Mouse (Mus musculus): ENCODE measurements around the gene Olfr770. TPM values are rescaled to one million over a fixed set of nuclear protein-coding genes. Genes with fewer than 3 reads are reported as not detected.
"Not testable (repeated sequence)": the region's sequence is repeated elsewhere in the genome, so short reads cannot be mapped to it uniquely, and the experiment has no call there.

The Olfr770 gene
- not detected for total RNA-seq (2021)
- long read RNA-seq, experiment 1: 0 reads
- long read RNA-seq, experiment 2: 0 reads

DNA sequence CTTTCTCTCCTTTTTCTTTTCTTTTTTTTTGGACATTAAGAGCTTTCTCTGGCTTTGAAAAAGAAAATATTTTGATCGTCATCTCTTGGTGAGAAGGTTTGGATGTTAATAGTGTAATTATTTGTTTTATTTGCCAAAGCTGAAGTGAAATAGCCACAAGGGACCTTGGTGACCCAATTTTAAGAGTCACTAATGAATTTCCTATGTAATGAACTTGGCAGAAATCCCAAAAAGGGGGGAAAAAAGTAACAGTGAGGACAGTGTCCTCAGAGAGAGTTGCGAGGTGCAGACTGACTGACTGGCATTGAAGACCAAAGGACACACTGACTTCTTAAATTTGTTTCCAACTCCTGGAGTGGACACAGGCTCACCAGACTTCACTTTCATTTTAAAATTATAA lies at the start of gene Olfr770:
Olfr770 (minus strand) TSS at position 101 of the 400 bp plus-strand sequence.
- no peak for DNase-seq

GRCm38 (mm10) chr10:129187319-129187718 lies 48.5 kb upstream of the Olfr770 start, which contains the start of gene Olfr773:
TSS of gene Olfr773 (minus strand) at chr10:129187419.
- DNase-seq: not testable (repeated sequence)

DNA sequence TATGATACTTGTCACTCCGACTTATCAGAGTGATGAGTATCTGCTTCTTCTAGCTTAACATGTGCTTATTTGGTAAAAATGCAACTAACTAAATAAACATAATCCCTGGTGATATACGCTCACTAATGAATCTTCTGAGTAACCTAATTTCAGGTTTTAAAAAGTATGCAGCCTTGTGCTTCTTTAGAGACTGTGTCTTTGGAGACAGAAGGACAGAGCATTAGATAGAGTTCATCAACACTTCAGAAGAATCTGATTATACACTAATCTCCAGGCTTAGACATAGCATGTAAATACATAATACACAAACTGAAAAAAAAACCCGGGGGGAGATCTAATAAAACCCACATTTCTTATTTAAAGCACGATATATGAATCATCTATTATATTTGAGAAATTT lies 39.0 kb upstream of the Olfr770 start, which contains the start of gene Olfr772:
Olfr772 (minus strand) TSS at position 101 of the 400 bp plus-strand sequence.
- not testable (repeated sequence) for DNase-seq

GRCm38 (mm10) chr10:129164651-129165050 lies 25.9 kb upstream of the Olfr770 start, which contains the start of gene Olfr771:
TSS of gene Olfr771 (minus strand) at chr10:129164751.
- no peak for DNase-seq

DNA sequence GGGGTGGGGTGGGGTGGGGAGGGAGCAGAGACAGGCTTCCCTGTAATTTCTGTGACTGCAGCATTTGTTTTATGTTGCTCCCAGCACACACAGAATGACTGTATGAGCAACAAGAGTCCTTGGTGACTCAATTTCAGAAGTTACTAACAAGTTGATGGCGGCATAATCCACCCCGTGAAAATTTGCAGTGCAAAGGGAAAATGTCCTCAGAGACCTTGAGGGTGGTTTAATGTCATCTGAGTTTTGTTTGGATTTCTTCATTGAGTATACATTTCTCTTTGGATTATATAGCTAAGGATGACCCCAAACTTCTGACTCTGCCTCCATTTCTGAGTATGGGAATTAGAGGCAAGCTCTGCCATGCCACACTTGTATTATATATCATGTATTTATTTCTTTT lies 21.0 kb downstream of the Olfr770 start, which contains the start of gene Olfr769:
Olfr769 (minus strand) TSS at position 101 of the 400 bp plus-strand sequence.
- no peak for DNase-seq

DNA sequence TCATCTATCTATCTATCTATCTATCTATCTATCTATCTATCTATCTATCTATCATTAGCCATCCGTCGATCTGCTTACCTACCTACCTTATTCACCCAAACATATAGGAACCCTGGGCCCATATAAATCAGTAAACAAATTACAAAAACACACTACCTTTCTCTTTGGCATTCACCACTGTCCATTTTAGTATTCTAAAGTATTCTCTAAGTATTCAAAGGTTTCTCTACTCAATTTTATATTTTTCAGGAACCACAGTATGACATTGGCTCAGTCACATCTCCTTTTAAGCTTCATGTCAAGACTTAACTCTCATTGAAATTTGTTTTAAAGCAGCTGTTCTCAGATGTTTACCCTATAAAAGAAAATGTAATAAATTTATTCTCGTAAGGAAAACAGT lies 23.7 kb downstream of the Olfr770 start:
- no peak for DNase-seq

DNA sequence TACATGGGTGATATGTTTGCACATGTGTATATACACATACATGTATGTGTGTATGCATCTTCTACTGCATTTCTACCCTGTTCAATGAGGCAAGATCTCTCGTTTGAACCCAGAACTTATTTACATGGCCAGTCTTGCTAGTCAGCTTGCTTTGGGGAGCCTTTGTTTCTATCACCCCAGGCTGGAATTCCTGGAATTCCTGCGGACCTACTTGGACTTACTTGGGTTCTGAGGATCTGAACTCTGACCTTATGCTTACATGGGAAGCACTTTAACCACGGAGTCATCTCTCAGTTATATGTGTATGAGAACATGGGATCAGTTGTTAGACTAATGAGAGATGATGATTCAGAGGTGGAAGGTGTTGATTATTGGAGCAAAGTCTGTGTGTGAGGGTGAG lies 37.6 kb downstream of the Olfr770 start:
- no peak for DNase-seq

GRCm38 (mm10) chr10:129099275-129099674 lies 39.5 kb downstream of the Olfr770 start, which contains the start of gene Olfr768:
TSS of gene Olfr768 (minus strand) at chr10:129099375.
- no peak for DNase-seq

GRCm38 (mm10) chr10:129082810-129083209 lies 56.0 kb downstream of the Olfr770 start, which contains the start of gene Olfr767:
TSS of gene Olfr767 (minus strand) at chr10:129082910.
- not testable (repeated sequence) for DNase-seq

Other genes with a start within 250 kb of the Olfr770 start
- gene Gdf11, start 247.3 kb downstream of the Olfr770 start, total RNA-seq (2021): 1 to 10 TPM; 3.9 to 4.1 TPM
- gene Cd63, start 238.0 kb downstream of the Olfr770 start, total RNA-seq (2021): 100 to 1,000 TPM; 103 to 142 TPM
- gene Rdh5, start 216.1 kb downstream of the Olfr770 start, total RNA-seq (2021): 1 to 10 TPM; 4.3 to 4.7 TPM
- gene Bloc1s1, start 215.0 kb downstream of the Olfr770 start, total RNA-seq (2021): 100 to 1,000 TPM; 152 to 165 TPM
- gene Itga7, start 205.2 kb downstream of the Olfr770 start, total RNA-seq (2021): 10 to 100 TPM; 63.5 to 67.3 TPM
- under 1 TPM in 1 of 2 experiments, not detected in 1; 0.23 TPM for gene Mettl7b, start 178.0 kb downstream of the Olfr770 start, total RNA-seq (2021)
- gene Olfr9, start 149.6 kb downstream of the Olfr770 start, total RNA-seq (2021): not detected
- not detected for gene Olfr763, start 128.2 kb downstream of the Olfr770 start, total RNA-seq (2021)
- gene Olfr764-ps1, start 99.1 kb downstream of the Olfr770 start, total RNA-seq (2021): not detected
- gene Olfr765, start 89.0 kb downstream of the Olfr770 start, total RNA-seq (2021): not detected
- not detected for gene Olfr766-ps1, start 70.0 kb downstream of the Olfr770 start, total RNA-seq (2021)
- gene Olfr767, start 56.1 kb downstream of the Olfr770 start, total RNA-seq (2021): not detected
- gene Olfr768, start 39.6 kb downstream of the Olfr770 start, total RNA-seq (2021): not detected
- gene Olfr769, start 21.1 kb downstream of the Olfr770 start, total RNA-seq (2021): not detected
- gene Olfr771, start 25.8 kb upstream of the Olfr770 start, total RNA-seq (2021): not detected
- gene Olfr772, start 38.9 kb upstream of the Olfr770 start, total RNA-seq (2021): not detected
- not detected for gene Olfr773, start 48.4 kb upstream of the Olfr770 start, total RNA-seq (2021)
- gene Olfr774, start 97.2 kb upstream of the Olfr770 start, total RNA-seq (2021): not detected
- gene Olfr775, start 109.4 kb upstream of the Olfr770 start, total RNA-seq (2021): not detected
- gene Olfr776, start 120.1 kb upstream of the Olfr770 start, total RNA-seq (2021): not detected
- not detected for gene Olfr777, start 132.5 kb upstream of the Olfr770 start, total RNA-seq (2021)
- not detected for gene Olfr780, start 179.1 kb upstream of the Olfr770 start, total RNA-seq (2021)
- gene Olfr781, start 189.9 kb upstream of the Olfr770 start, total RNA-seq (2021): not detected
- gene Olfr782, start 209.9 kb upstream of the Olfr770 start, total RNA-seq (2021): not detected
- not detected for gene Olfr784, start 245.1 kb upstream of the Olfr770 start, total RNA-seq (2021)

Data from gastrocnemius, postnatal 25 days (tissue).